Mouse (Mus musculus) frontal cortex, adult (tissue): ENCODE measurements around the gene Psmg3.
A peak's percentile ranks its signal among the peaks of the same experiment; 100 is the strongest.

ENCODE experiments used
- ATAC-seq: cut with Nextera tagmentation; 2 replicates; pipeline ENCODE4 v1.9.2; 2017; ENCODE audit warnings: mild to moderate bottlenecking, moderate library complexity, mixed read lengths; ENCODE audit not compliant: low TSS enrichment

Gene Psmg3

DNA sequence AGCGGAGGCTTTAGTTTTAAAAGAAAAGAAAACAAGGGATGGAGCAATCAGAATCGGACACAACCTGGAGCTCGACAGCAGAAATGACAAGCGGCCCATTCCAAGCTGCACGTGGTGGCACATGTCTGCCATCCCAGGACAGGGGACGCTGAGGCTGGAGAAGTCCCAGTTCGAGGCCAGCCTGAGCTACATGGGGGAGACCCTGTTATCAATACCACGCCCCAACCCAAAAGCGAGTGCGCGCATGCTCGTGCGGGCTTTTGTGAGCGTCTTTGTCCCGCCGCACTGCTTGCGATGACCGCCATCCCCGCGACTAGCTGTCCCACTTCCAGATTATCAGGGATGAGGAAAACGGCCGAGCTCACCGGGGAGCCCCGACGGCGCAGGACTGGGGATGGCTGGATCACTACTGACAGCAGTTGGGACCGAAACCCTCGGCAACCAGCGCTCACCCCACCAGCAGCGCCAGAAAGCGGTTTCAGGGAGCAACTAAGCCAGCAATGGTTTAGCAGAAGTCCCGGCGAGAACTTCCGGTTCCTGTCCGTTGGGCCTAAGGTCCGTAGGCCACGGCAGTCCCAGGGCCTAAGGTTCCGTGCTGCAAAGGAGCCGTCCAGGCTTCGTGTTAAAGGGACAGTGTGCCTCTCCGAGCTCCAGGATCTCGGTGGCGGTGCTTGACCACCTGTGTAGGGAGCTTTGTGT lies at the start of gene Psmg3, which contains the start of gene Gm26938:
Gene Psmg3 (minus strand): TSS at position 529 of the 699 bp plus-strand sequence.
Gene Gm26938 (minus strand): TSS at position 51 of the 699 bp plus-strand sequence.
- peak; percentile 82 for ATAC-seq

DNA sequence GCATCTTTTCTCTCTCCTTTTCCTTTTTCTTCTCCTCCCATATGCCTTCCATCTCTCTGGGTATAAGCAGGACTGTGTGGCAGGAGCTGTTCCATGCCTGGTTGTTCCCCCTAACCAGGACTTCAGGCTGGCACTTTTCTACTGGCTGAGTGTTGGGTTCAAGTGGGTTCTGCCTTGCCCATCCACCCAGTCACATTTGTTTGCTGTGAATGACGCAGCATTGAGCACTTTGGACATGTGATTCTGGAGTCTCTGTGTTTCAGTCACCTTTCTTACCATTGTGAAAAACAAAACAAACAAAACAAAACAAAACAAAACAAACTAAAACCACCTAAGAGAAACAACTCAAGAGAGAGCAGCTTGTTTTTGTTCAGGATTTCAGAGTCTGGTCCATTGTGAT lies 44.8 kb upstream of the Psmg3 start:
- no peak for ATAC-seq

- ATAC-seq = no peak
Measured at GRCm38 (mm10) chr5:139870886-139871285, 44.2 kb upstream of the Psmg3 start.

- no peak for ATAC-seq
Measured at GRCm38 (mm10) chr5:139862759-139863158, 36.1 kb upstream of the Psmg3 start.

DNA sequence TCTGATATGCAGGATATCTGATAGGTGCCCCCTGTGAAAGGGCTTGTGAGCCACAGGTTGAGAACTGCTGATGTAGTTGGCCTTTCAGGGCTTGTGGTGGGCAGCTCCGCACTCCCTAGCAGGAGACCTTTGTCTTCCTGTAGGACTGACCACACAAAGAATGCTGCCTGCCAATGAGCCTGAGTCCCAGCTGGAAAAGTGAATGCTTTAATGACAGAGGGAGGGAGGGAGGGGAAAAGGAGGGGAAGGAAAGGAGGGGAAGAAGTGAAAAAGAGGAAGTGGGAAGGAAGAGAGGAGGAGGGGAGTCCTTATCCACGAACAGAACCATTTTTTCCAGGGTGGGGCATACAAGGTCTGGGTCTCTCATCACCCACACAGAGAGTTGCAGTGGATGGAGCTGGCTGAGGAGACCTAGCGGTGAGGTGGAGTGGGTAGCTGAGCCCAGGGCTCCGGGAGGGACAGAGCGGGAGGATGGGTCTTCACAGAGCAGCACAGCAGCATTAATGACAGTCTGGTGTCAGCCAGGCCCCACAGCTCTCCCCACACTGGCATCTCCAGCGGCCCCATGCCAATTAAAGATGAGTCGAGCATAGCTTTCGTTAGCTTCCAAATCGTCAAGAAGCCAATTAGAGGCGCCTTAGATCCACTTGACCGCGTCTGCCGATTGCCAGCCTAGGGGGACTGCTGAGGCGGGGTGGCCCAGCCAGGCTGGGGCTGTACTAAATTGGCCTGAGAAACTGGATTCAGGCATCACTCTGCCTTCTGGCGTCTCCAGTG lies 33.8 kb upstream of the Psmg3 start:
- no peak for ATAC-seq

DNA sequence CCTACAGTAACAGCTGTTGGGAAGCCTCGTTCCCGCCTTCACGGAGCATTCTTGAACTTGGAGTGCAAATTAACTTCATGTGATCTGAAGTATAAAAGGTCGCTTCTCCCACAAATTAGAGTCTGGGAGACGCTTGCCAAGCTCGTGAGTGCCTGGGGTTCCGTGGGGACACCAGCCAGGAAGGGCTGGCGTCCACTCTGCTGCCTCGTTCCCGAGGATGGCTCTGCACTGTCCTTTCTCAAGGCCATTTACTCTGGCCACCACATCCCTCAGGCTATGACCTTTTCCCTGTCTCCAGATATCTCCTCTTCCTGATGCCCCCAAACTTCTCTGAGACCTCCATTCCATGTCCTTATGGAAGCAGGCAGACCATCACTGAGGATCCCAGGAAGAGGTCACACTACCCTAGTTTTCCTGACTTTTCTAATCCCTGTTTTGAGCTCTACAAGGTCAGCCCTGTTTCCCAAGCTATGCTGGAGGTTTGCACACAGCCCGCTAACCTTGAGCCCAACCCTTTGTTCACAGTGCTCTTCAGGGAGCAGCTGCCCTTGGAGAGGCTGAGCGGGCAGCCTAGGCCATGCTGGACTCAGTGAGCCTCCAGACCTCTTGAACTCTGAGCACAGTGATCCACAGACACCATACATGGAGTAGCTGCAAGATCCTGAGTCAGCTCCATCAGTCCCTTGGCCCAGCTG lies 23.1 kb upstream of the Psmg3 start:
- ATAC-seq = no peak

DNA sequence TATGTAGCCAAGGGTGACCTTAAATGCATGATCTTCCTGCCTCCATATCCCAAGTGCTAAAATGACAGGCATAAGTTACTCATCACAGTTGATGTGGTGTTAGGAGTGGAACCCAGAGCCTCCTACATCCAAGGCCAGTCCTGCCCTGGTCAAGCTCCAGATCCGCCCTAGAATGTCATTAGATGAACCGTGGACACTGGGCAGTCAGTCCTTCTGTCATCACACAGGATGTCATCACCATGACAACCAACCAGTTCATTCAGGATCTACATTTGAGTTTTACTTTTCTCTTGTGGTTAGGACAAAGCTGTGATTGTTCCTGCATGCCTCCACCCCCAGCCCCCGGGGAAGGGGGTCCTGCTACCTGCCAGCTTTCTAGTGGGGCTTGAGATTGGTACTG lies 12.5 kb upstream of the Psmg3 start:
- no peak for ATAC-seq

GRCm38 (mm10) chr5:139838476-139838892 lies 11.8 kb upstream of the Psmg3 start:
- ATAC-seq = no peak

- no peak for ATAC-seq
Measured at GRCm38 (mm10) chr5:139835706-139836105, 9.0 kb upstream of the Psmg3 start.

DNA sequence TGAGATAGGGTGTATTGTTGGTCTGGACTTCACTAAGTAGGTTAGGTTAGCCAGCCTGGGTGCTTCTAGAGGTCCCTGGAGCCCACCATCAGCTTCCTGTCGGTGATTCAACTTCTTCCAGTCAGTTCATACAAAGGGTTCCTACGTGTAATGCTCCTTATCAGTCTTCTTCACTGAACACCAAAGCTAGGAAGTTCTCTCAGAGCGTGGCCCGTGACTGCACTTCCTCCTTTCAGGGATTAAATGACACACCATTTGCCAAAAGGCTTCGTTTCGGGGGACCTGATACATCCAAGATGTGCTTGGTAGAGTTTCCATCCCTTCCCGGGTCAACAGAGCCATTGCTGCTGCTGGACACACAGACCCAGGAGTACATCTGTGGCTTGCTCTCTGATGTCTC lies 5.4 kb upstream of the Psmg3 start:
- no peak for ATAC-seq

DNA sequence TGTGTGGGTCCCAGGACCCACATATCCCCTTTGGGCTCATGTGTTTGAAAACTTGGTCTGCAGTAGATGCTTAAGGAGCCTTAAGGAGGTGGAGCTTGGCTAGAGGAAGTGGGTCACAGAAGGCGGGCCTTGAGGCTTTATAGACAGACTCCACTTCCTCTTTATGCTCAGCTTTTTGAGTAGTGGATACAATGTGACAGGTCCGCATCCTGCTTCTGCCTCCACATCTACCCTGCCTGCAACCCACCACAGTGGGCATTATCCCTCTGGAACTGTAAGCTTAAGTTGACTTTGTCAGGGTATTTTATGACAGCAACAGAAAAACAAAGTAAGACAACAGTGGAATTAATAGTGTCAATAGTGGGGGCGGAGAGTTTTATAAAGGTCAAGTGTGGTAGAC lies 4.0 kb upstream of the Psmg3 start:
- no peak for ATAC-seq

DNA sequence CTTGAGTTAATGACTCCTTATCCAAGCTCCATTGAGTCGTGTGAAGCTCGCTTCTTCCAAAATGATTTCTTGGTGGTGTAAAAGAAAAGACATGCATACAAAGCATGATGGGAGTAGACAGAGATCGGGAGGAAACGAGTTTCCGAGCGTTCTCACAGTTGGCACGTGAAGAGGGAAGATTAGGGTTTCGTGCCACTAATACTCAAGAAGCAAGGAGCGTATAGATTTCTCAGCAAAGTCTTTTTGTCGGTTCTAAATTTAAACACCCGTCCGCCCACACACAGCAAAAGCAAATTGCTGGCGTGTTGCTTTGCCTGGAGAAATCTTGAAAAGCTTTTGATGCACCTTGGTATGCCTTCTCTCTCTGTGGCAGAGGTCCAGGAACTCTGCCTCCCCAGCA lies 2.7 kb upstream of the Psmg3 start:
- peak; percentile 41; the same call in 1 of the 2 replicates for ATAC-seq

DNA sequence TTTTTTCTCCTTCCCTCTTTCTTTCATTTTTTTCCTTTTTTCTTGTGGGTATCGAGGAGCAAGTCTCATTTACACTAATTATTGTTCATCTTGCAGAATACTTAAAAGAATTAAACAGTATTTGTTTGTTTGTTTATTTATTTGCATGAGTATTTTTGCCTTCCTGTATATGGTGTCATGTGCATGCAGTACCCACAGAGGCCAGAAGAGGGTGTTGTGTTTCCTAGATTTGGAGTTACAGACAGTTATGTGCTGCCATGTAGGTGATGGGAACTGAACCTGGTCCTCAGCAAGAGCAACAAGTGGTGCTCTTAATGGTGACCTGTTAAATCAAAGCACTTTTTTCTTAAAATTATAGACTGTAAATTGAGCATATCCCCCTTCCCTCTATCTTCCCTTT lies 908 bp upstream of the Psmg3 start:
- no peak for ATAC-seq

DNA sequence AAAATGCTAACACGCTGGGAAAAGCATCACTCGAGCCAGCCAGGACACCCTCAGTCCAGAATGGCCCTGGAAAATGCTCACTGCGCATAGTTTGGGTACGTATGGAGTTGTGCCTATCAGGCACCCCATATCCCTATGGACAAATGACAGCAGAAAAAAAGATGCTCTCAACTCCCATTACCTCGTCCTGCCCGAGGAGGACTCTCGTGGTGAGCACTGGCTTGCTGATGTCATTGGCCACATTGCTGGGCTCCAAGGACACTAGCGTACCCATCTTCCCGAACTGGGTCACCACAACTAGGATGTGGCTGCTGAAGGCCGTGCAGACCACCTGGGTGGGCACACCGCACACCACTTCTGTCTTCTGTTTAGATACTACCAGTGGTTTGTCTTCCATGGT lies 738 bp downstream of the Psmg3 start:
- ATAC-seq = no peak

- ATAC-seq = no peak
Measured at GRCm38 (mm10) chr5:139824531-139824930, 2.2 kb downstream of the Psmg3 start.

- ATAC-seq = no peak
Measured at GRCm38 (mm10) chr5:139821466-139822459, 4.9 kb downstream of the Psmg3 start.

GRCm38 (mm10) chr5:139819538-139820181 lies 7.0 kb downstream of the Psmg3 start, which contains the start of gene Tmem184a:
Gene Tmem184a (minus strand): TSS chr5:139819917.
- ATAC-seq = no peak

DNA sequence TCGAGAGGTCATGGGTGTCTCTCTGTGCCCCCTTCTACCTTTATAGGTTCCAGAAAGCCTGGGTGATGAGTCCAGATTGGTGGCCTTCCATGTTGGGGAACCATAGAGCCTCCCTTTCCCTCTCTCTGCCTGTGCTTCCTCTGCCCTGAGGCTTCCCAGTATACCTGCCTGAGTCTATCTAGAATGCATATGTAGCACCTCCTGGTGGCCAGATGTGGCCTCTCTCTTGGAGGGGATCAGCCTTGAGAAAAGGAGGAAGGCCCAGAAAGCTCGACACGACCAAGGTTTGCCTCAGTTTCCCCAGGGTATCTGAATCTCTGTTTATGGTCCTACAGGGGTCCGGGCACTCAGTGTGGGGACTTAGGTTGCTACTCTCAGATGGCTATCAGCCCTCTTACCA lies 7.9 kb downstream of the Psmg3 start:
- ATAC-seq = peak; percentile 77

DNA sequence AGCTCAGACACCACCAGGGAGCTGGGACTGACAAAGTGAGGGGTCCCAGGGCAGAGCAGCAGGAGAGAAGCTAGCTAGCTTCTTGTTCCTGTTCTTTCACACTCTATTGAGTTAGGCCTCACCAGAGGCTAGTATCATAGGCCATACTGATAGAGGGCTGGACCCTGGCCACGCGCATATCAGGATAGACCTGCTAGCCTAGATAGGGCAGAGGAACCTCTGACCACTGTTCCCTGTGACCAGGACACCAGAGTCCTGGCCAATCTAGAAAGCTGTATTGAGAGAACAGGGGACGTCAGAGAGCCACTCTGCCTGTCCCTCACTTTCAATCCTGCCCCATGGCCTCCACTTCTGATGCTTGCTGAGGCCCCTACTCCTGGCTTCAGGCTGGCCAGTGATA lies 8.6 kb downstream of the Psmg3 start:
- ATAC-seq = no peak

DNA sequence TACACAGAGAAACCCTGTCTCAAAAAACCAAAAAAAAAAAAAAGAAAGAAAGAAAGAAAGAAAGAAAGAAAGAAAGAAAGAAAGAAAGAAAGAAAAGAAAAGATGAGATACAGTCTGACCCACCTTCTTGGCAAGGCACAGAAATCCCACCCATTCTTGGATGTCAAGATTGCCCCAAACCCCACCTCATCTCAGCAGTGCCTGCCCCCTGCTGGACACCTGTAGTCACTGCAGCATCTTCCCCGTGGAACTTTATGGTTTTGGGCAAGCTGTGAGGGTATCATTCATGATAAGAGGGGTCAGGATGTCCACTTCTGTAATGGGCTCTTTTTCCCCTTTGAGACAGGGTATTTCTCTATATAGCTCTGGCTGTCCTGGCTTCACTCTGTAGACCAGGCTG lies 9.4 kb downstream of the Psmg3 start:
- no peak for ATAC-seq

GRCm38 (mm10) chr5:139816445-139816844 lies 10.2 kb downstream of the Psmg3 start:
- no peak for ATAC-seq
